Mouse (Mus musculus): ENCODE results near the gene Fibcd1.

Fibcd1 gene

GRCm38 (mm10) chr2:31845896-31846691 is at the start of gene Fibcd1:
Fibcd1 (minus strand) TSS chr2:31846005.
- DNase-seq (ENCODE audit: low spot score): peak; percentile 59

- no peak for DNase-seq (ENCODE audit: low spot score)
Observed at GRCm38 (mm10) chr2:31894221-31894870, 48.5 kb upstream of the Fibcd1 start.

- DNase-seq (ENCODE audit: low spot score): no peak
Observed at GRCm38 (mm10) chr2:31893110-31893669, 47.4 kb upstream of the Fibcd1 start.

- DNase-seq (ENCODE audit: low spot score): peak; percentile 61
Observed at GRCm38 (mm10) chr2:31891219-31891618, 45.4 kb upstream of the Fibcd1 start.

GRCm38 (mm10) chr2:31888871-31889270 is 43.1 kb upstream of the Fibcd1 start:
- peak; percentile 59 for DNase-seq (ENCODE audit: low spot score)

GRCm38 (mm10) chr2:31887030-31887429 is 41.2 kb upstream of the Fibcd1 start, which contains the start of gene Lamc3:
Lamc3 (plus strand) TSS chr2:31887291.
- peak; percentile 90 for DNase-seq (ENCODE audit: low spot score)

- peak; percentile 67 for DNase-seq (ENCODE audit: low spot score)
Observed at GRCm38 (mm10) chr2:31884806-31885205, 39.0 kb upstream of the Fibcd1 start.

- no peak for DNase-seq (ENCODE audit: low spot score)
Observed at GRCm38 (mm10) chr2:31883061-31883460, 37.3 kb upstream of the Fibcd1 start.

- DNase-seq (ENCODE audit: low spot score): peak; percentile 61
Observed at GRCm38 (mm10) chr2:31880868-31881267, 35.1 kb upstream of the Fibcd1 start.

- DNase-seq (ENCODE audit: low spot score): no peak
Observed at GRCm38 (mm10) chr2:31878610-31879009, 32.8 kb upstream of the Fibcd1 start.

GRCm38 (mm10) chr2:31876446-31876845 is 30.6 kb upstream of the Fibcd1 start:
- DNase-seq (ENCODE audit: low spot score): no peak

GRCm38 (mm10) chr2:31874290-31874855 is 28.6 kb upstream of the Fibcd1 start:
- DNase-seq (ENCODE audit: low spot score): no peak

GRCm38 (mm10) chr2:31870683-31871082 is 24.9 kb upstream of the Fibcd1 start:
- DNase-seq (ENCODE audit: low spot score): no peak

- no peak for DNase-seq (ENCODE audit: low spot score)
Observed at GRCm38 (mm10) chr2:31869692-31870091, 23.9 kb upstream of the Fibcd1 start.

- no peak for DNase-seq (ENCODE audit: low spot score)
Observed at GRCm38 (mm10) chr2:31868538-31869164, 22.8 kb upstream of the Fibcd1 start.

- no peak for DNase-seq (ENCODE audit: low spot score)
Observed at GRCm38 (mm10) chr2:31867773-31868537, 22.1 kb upstream of the Fibcd1 start.

- no peak for DNase-seq (ENCODE audit: low spot score)
Observed at GRCm38 (mm10) chr2:31865794-31866193, 20.0 kb upstream of the Fibcd1 start.

- DNase-seq (ENCODE audit: low spot score): no peak
Observed at GRCm38 (mm10) chr2:31865322-31865721, 19.5 kb upstream of the Fibcd1 start.

GRCm38 (mm10) chr2:31864891-31865290 is 19.1 kb upstream of the Fibcd1 start:
- DNase-seq (ENCODE audit: low spot score): no peak

GRCm38 (mm10) chr2:31863766-31864165 is 18.0 kb upstream of the Fibcd1 start:
- no peak for DNase-seq (ENCODE audit: low spot score)

- no peak for DNase-seq (ENCODE audit: low spot score)
Observed at GRCm38 (mm10) chr2:31862919-31863318, 17.1 kb upstream of the Fibcd1 start.
